Mouse (Mus musculus): ENCODE measurements around the gene Adgra3. TPM values are rescaled to one million over a fixed set of nuclear protein-coding genes. Genes with fewer than 3 reads are reported as not detected.
A peak's percentile ranks its signal among the peaks of the same experiment; 100 is the strongest.

The Adgra3 gene
- total and polyA plus RNA-seq, 2 experiments from 2014 or later, result 9.1 to 42.1 TPM

- Histone ChIP-seq H3K9me3 (ENCODE audit: low read length) (no peaks in the 10 kb centered on the region), H3K4me1 (ENCODE audit: insufficient read depth) (no peaks in the 10 kb centered on the region), H3K27ac (ENCODE audit: low read depth, low read length) (no peak overlapping the region), H3K4me3 (ENCODE audit: low read depth, low read length) (no peak overlapping the region), H3K27me3 (ENCODE audit: insufficient read depth, low read length) (no peaks in the 10 kb centered on the region), H3K36me3 (ENCODE audit: insufficient read depth) (no peaks in the 10 kb centered on the region), H3K4me2 (ENCODE audit: low read depth) (no peak overlapping the region), H3K9ac (no peak overlapping the region)
- peak; percentile 33 for DNase-seq
- TF ChIP-seq CTCF (IDR thresholded peaks at IDR 0.05; ENCODE audit: low read depth), result no peak
- 43% methylated on average over 4 of the region's 4 CpGs for WGBS
- no peak for ATAC-seq
Measured at GRCm38 (mm10) chr5:50052456-50052855, 6.3 kb downstream of the Adgra3 start.

GRCm38 (mm10) chr5:50050668-50051425 is 8.0 kb downstream of the Adgra3 start:
- no peak for TF ChIP-seq CTCF (IDR thresholded peaks at IDR 0.05; ENCODE audit: low read depth)
- no peak overlapping the region for H3K4me3 ChIP-seq (ENCODE audit: low read depth, low read length)
- H3K9ac ChIP-seq, result no peak overlapping the region
- no peaks in the 10 kb centered on the region for H3K9me3 ChIP-seq (ENCODE audit: low read length)
- no peak for DNase-seq
- H3K27ac ChIP-seq (ENCODE audit: low read depth, low read length), result no peak overlapping the region
- WGBS, result 44% methylated on average over 21 of the region's 21 CpGs
- no peak; the same call in 1 of the 2 replicates for ATAC-seq
- no peaks in the 10 kb centered on the region for H3K27me3 ChIP-seq (ENCODE audit: insufficient read depth, low read length)
- H3K4me1 ChIP-seq (ENCODE audit: insufficient read depth), result no peaks in the 10 kb centered on the region
- H3K36me3 ChIP-seq (ENCODE audit: insufficient read depth), result no peaks in the 10 kb centered on the region
- no peak overlapping the region for H3K4me2 ChIP-seq (ENCODE audit: low read depth)

GRCm38 (mm10) chr5:50050037-50050436 is 8.8 kb downstream of the Adgra3 start:
- H3K27ac ChIP-seq (ENCODE audit: low read depth, low read length), result no peak overlapping the region
- no peaks in the 10 kb centered on the region for H3K27me3 ChIP-seq (ENCODE audit: insufficient read depth, low read length)
- WGBS, result 24% methylated on average over 3 of the region's 3 CpGs
- no peak for DNase-seq
- no peak overlapping the region for H3K9ac ChIP-seq
- no peaks in the 10 kb centered on the region for H3K4me1 ChIP-seq (ENCODE audit: insufficient read depth)
- H3K4me3 ChIP-seq (ENCODE audit: low read depth, low read length), result no peak overlapping the region
- no peak for TF ChIP-seq CTCF (IDR thresholded peaks at IDR 0.05; ENCODE audit: low read depth)
- no peak overlapping the region for H3K4me2 ChIP-seq (ENCODE audit: low read depth)
- no peaks in the 10 kb centered on the region for H3K36me3 ChIP-seq (ENCODE audit: insufficient read depth)
- no peaks in the 10 kb centered on the region for H3K9me3 ChIP-seq (ENCODE audit: low read length)
- no peak for ATAC-seq

- Histone ChIP-seq H3K4me2 (ENCODE audit: low read depth) (no peak overlapping the region), H3K9me3 (ENCODE audit: low read length) (no peaks in the 10 kb centered on the region), H3K9ac (no peak overlapping the region), H3K27me3 (ENCODE audit: insufficient read depth, low read length) (no peaks in the 10 kb centered on the region), H3K4me1 (ENCODE audit: insufficient read depth) (no peaks in the 10 kb centered on the region), H3K36me3 (ENCODE audit: insufficient read depth) (no peaks in the 10 kb centered on the region), H3K27ac (ENCODE audit: low read depth, low read length) (no peak overlapping the region), H3K4me3 (ENCODE audit: low read depth, low read length) (no peak overlapping the region)
- 49% methylated on average over 8 of the region's 8 CpGs for WGBS
- ATAC-seq (no peak; the same call in 1 of the 2 replicates), DNase-seq (no peak)
- no peak for TF ChIP-seq CTCF (IDR thresholded peaks at IDR 0.05; ENCODE audit: low read depth)
Measured at GRCm38 (mm10) chr5:50049506-50049905, 9.3 kb downstream of the Adgra3 start.

GRCm38 (mm10) chr5:50048960-50049359 is 9.8 kb downstream of the Adgra3 start:
- Histone ChIP-seq H3K4me2 (ENCODE audit: low read depth) (no peak overlapping the region), H3K9ac (no peak overlapping the region), H3K9me3 (ENCODE audit: low read length) (no peaks in the 10 kb centered on the region), H3K27ac (ENCODE audit: low read depth, low read length) (no peak overlapping the region), H3K27me3 (ENCODE audit: insufficient read depth, low read length) (no peaks in the 10 kb centered on the region), H3K4me1 (ENCODE audit: insufficient read depth) (no peaks in the 10 kb centered on the region), H3K36me3 (ENCODE audit: insufficient read depth) (no peaks in the 10 kb centered on the region), H3K4me3 (ENCODE audit: low read depth, low read length) (no peak overlapping the region)
- 49% methylated on average over 7 of the region's 7 CpGs for WGBS
- DNase-seq, result no peak
- TF ChIP-seq CTCF (IDR thresholded peaks at IDR 0.05; ENCODE audit: low read depth), result no peak
- ATAC-seq, result no peak

- 26% methylated on average over 5 of the region's 5 CpGs for WGBS
- Histone ChIP-seq H3K9me3 (ENCODE audit: low read length) (no peaks in the 10 kb centered on the region), H3K36me3 (ENCODE audit: insufficient read depth) (no peaks in the 10 kb centered on the region), H3K9ac (no peak overlapping the region), H3K4me2 (ENCODE audit: low read depth) (no peak overlapping the region), H3K4me1 (ENCODE audit: insufficient read depth) (no peaks in the 10 kb centered on the region), H3K4me3 (ENCODE audit: low read depth, low read length) (no peak overlapping the region), H3K27ac (ENCODE audit: low read depth, low read length) (no peak overlapping the region), H3K27me3 (ENCODE audit: insufficient read depth, low read length) (no peaks in the 10 kb centered on the region)
- TF ChIP-seq CTCF (IDR thresholded peaks at IDR 0.05; ENCODE audit: low read depth), result no peak
- ATAC-seq (no peak), DNase-seq (no peak)
Measured at GRCm38 (mm10) chr5:50048271-50048851, 10.4 kb downstream of the Adgra3 start.

GRCm38 (mm10) chr5:50045180-50045579 is 13.6 kb downstream of the Adgra3 start:
- WGBS, result 77% methylated on average over 6 of the region's 6 CpGs
- no peak for TF ChIP-seq CTCF (IDR thresholded peaks at IDR 0.05; ENCODE audit: low read depth)

More at GRCm38 (mm10) chr5:50045180-50045579, 13.6 kb downstream of the Adgra3 start:
- no peak overlapping the region for H3K27ac ChIP-seq (ENCODE audit: low read depth, low read length)
- no peak for DNase-seq
- no peaks in the 10 kb centered on the region for H3K27me3 ChIP-seq (ENCODE audit: insufficient read depth, low read length)
- H3K4me3 ChIP-seq (ENCODE audit: low read depth, low read length), result no peak overlapping the region
- H3K9ac ChIP-seq, result no peak overlapping the region
- H3K36me3 ChIP-seq (ENCODE audit: insufficient read depth), result no peaks in the 10 kb centered on the region
- H3K4me2 ChIP-seq (ENCODE audit: low read depth), result no peak overlapping the region
- peak; percentile 40; the same call in 1 of the 2 replicates for ATAC-seq
- no peaks in the 10 kb centered on the region for H3K9me3 ChIP-seq (ENCODE audit: low read length)
- peaks cover 6% of the 10 kb centered on the region; the same call in 1 of the 2 replicates for H3K4me1 ChIP-seq (ENCODE audit: insufficient read depth)
